Mouse (Mus musculus): ENCODE data around the gene Syne2.

The Syne2 gene

GRCm38 (mm10) chr12:75874287-75874994 lies 56.5 kb downstream of the Syne2 start:
- no peak for DNase-seq

GRCm38 (mm10) chr12:75879636-75880317 lies 61.8 kb downstream of the Syne2 start:
- DNase-seq, result no peak

GRCm38 (mm10) chr12:75881554-75881953 lies 63.6 kb downstream of the Syne2 start:
- no peak for DNase-seq

- no peak for DNase-seq
Measured at GRCm38 (mm10) chr12:75886161-75886560, 68.2 kb downstream of the Syne2 start.

- no peak for DNase-seq
Measured at GRCm38 (mm10) chr12:75886946-75887345, 69.0 kb downstream of the Syne2 start.

GRCm38 (mm10) chr12:75888721-75889120 lies 70.8 kb downstream of the Syne2 start:
- no peak for DNase-seq

- DNase-seq, result no peak
Measured at GRCm38 (mm10) chr12:75891206-75891605, 73.3 kb downstream of the Syne2 start.

- DNase-seq, result peak; percentile 32
Measured at GRCm38 (mm10) chr12:75893392-75893791, 75.5 kb downstream of the Syne2 start.

GRCm38 (mm10) chr12:75894316-75894997 lies 76.5 kb downstream of the Syne2 start:
- peak; percentile 23 for DNase-seq

- no peak for DNase-seq
Measured at GRCm38 (mm10) chr12:75894998-75895331, 77.0 kb downstream of the Syne2 start.

- no peak for DNase-seq
Measured at GRCm38 (mm10) chr12:75897793-75898192, 79.9 kb downstream of the Syne2 start.

- DNase-seq, result no peak
Measured at GRCm38 (mm10) chr12:75901721-75902120, 83.8 kb downstream of the Syne2 start.

GRCm38 (mm10) chr12:75904068-75904467 lies 86.1 kb downstream of the Syne2 start:
- no peak for DNase-seq

- DNase-seq, result no peak
Measured at GRCm38 (mm10) chr12:75905304-75905703, 87.4 kb downstream of the Syne2 start.

GRCm38 (mm10) chr12:75908466-75908865 lies 90.5 kb downstream of the Syne2 start:
- DNase-seq, result no peak

- no peak for DNase-seq
Measured at GRCm38 (mm10) chr12:75915694-75916093, 97.8 kb downstream of the Syne2 start.

- DNase-seq, result no peak
Measured at GRCm38 (mm10) chr12:75918415-75918814, 100.5 kb downstream of the Syne2 start.

GRCm38 (mm10) chr12:75918914-75919313 lies 101.0 kb downstream of the Syne2 start:
- no peak for DNase-seq

GRCm38 (mm10) chr12:75922900-75923299 lies 105.0 kb downstream of the Syne2 start:
- DNase-seq, result no peak

- no peak for DNase-seq
Measured at GRCm38 (mm10) chr12:75924852-75925251, 106.9 kb downstream of the Syne2 start.

GRCm38 (mm10) chr12:75927596-75927995 lies 109.7 kb downstream of the Syne2 start:
- DNase-seq, result peak; percentile 7

- DNase-seq, result no peak
Measured at GRCm38 (mm10) chr12:75933561-75933960, 115.6 kb downstream of the Syne2 start.

- DNase-seq, result peak; percentile 63
Measured at GRCm38 (mm10) chr12:75951328-75951727, 133.4 kb downstream of the Syne2 start.

- DNase-seq, result no peak
Measured at GRCm38 (mm10) chr12:75952011-75952410, 134.1 kb downstream of the Syne2 start.

Data from thymus, postnatal 14 days (tissue).